Mouse (Mus musculus) urinary bladder, adult 2 months (tissue): ENCODE results near the gene Recql. TPM values are rescaled to one million over a fixed set of nuclear protein-coding genes. Genes with fewer than 3 reads are reported as not detected.

Experiments
- polyA plus RNA-seq: library from polyadenylated mRNA; depleted of rRNA; stranded (reverse); fragments of >200 nt; gene quantifications from 2 replicates; pipeline ENCODE4 v1.2.3, GENCODE M21; 2012; rRNA removed

Recql gene
- polyA plus RNA-seq, 1 experiment, result 13.2 TPM

Other genes starting within 250 kb of the Recql start
- gene Slco1a6, start 178.6 kb downstream of the Recql start, polyA plus RNA-seq, result not detected in 2 replicates
- gene Iapp, start 88.7 kb downstream of the Recql start, polyA plus RNA-seq, result not detected in 2 replicates
- not detected in 2 replicates for gene Slco1a5, start 64.1 kb downstream of the Recql start, polyA plus RNA-seq
- 12.8 and 14.1 TPM in 2 replicates for gene Pyroxd1, start 41.4 kb downstream of the Recql start, polyA plus RNA-seq
- 22.0 and 23.8 TPM in 2 replicates for gene Golt1b, start 134 bp upstream of the Recql start, polyA plus RNA-seq
- 1.8 and 2.0 TPM in 2 replicates for gene Spx, start 26.4 kb upstream of the Recql start, polyA plus RNA-seq
- gene Gys2, start 86.0 kb upstream of the Recql start, polyA plus RNA-seq, result 0.04 and 0.44 TPM in 2 replicates
- 564 and 701 TPM in 2 replicates for gene Ldhb, start 120.9 kb upstream of the Recql start, polyA plus RNA-seq
- 21.7 and 24.0 TPM in 2 replicates for gene Kcnj8, start 184.5 kb upstream of the Recql start, polyA plus RNA-seq